Mouse (Mus musculus): ENCODE data around the gene Eml2. TPM values are rescaled to one million over a fixed set of nuclear protein-coding genes. Genes with fewer than 3 reads are reported as not detected.

Eml2 gene
- total and polyA plus RNA-seq, 2 experiments from 2014 or later: 13.4 to 89.0 TPM

DNA sequence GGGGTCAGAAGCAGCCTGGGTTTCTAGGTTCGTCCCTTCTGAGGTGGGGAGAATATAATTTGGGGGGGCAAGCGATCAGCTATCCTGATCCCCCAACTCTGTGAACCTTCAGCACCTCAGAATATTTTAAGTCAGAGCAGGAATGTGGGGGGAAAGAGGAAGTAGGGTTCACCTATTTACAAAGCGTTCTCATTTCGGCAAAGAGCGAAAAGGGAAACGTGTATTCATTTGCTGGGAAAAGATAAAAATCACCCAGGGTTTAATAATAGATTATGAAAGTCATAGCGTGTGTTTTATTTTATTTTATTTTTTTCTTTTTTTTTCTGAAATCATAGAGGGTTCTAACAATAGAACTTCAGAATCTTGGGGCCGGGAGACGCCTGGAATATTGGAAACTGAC, 38.7 kb downstream of the Eml2 start:
- no peaks in the 10 kb centered on the region for H3K36me3 ChIP-seq (ENCODE audit: insufficient read depth, low read length)
- 0 out of 2 replicates have a peak overlapping the region, but pooled peaks have one; percentile 8 for H3K9ac ChIP-seq (replicated peaks; ENCODE audit: low read length, poor library complexity, severe bottlenecking)
- DNase-seq (ENCODE audit: low spot score) (no peak), ATAC-seq (ENCODE audit: low FRiP score) (no peak)
- no peak overlapping the region for H3K27ac ChIP-seq (ENCODE audit: low read depth, low read length)
- no peak overlapping the region for H3K4me2 ChIP-seq (ENCODE audit: low read depth, low read length, poor library complexity, severe bottlenecking)
- no peaks in the 10 kb centered on the region for H3K9me3 ChIP-seq (ENCODE audit: low read length)
- H3K4me1 ChIP-seq (ENCODE audit: insufficient read depth, low read length): no peaks in the 10 kb centered on the region
- no peak for TF ChIP-seq CTCF (IDR thresholded peaks at IDR 0.05)
- H3K27me3 ChIP-seq (ENCODE audit: insufficient read depth, low read length): no peaks in the 10 kb centered on the region
- H3K4me3 ChIP-seq (ENCODE audit: low read depth, low read length): no peak overlapping the region
- 67% methylated on average over 9 of the region's 9 CpGs for WGBS

DNA sequence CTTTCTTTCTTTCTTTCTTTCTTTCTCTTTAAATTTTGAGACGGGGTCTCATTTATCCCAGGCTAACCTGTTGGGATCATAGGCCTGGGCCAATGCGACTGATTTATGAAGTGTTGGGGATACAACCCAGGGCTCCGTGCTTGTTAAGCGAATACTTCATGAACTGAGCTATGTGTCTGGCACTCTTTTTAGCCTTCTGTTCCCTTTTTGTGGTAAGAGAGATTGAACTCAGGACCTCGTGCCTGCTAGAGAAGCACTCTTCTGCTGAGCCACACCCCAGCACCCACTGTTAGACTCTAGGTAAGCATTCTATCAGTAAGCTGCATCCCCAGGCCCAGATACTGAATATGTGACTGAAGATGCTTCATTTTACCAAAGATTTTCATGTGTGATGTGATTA, 41.3 kb downstream of the Eml2 start:
- WGBS: 70% methylated on average over 5 of the region's 5 CpGs
- Histone ChIP-seq H3K4me2 (ENCODE audit: low read depth, low read length, poor library complexity, severe bottlenecking) (no peak overlapping the region), H3K4me3 (ENCODE audit: low read depth, low read length) (no peak overlapping the region), H3K9me3 (ENCODE audit: low read length) (no peaks in the 10 kb centered on the region), H3K27ac (ENCODE audit: low read depth, low read length) (no peak overlapping the region), H3K27me3 (ENCODE audit: insufficient read depth, low read length) (no peaks in the 10 kb centered on the region), H3K9ac (replicated peaks; ENCODE audit: low read length, poor library complexity, severe bottlenecking) (no peak overlapping the region), H3K36me3 (ENCODE audit: insufficient read depth, low read length) (no peaks in the 10 kb centered on the region), H3K4me1 (ENCODE audit: insufficient read depth, low read length) (no peaks in the 10 kb centered on the region)
- TF ChIP-seq CTCF (IDR thresholded peaks at IDR 0.05): no peak
- DNase-seq (ENCODE audit: low spot score) (no peak), ATAC-seq (ENCODE audit: low FRiP score) (no peak)

DNA sequence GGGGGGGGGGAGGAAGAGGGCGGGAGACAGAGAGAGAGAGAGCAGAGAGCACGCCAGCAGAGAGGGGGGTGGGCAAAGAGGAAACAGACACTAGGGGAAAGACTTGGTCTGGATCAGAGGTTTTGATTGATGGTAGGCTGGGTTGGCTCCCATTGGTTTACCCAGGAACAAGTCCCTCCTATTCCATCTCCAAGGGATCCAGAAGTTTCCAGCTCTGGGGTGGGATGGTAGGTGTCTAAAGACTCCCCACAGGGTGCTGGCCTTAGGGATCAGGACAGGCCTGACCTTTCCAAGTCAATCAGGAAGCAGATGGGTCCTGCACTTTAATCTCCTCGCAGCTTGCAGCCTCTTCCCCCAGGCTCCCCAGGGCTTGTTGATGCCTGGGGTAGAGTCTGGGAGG, 41.7 kb downstream of the Eml2 start:
- H3K27ac ChIP-seq (ENCODE audit: low read depth, low read length): no peak overlapping the region
- no peak overlapping the region for H3K4me2 ChIP-seq (ENCODE audit: low read depth, low read length, poor library complexity, severe bottlenecking)
- no peaks in the 10 kb centered on the region for H3K27me3 ChIP-seq (ENCODE audit: insufficient read depth, low read length)
- TF ChIP-seq CTCF (IDR thresholded peaks at IDR 0.05): no peak
- H3K4me3 ChIP-seq (ENCODE audit: low read depth, low read length): no peak overlapping the region
- no peak for ATAC-seq (ENCODE audit: low FRiP score)
- WGBS: 6% methylated on average over 1 of the region's 3 CpGs
- DNase-seq (ENCODE audit: low spot score): no peak
- H3K9me3 ChIP-seq (ENCODE audit: low read length): no peaks in the 10 kb centered on the region
- H3K9ac ChIP-seq (replicated peaks; ENCODE audit: low read length, poor library complexity, severe bottlenecking): no peak overlapping the region
- no peaks in the 10 kb centered on the region for H3K36me3 ChIP-seq (ENCODE audit: insufficient read depth, low read length)
- no peaks in the 10 kb centered on the region for H3K4me1 ChIP-seq (ENCODE audit: insufficient read depth, low read length)

DNA sequence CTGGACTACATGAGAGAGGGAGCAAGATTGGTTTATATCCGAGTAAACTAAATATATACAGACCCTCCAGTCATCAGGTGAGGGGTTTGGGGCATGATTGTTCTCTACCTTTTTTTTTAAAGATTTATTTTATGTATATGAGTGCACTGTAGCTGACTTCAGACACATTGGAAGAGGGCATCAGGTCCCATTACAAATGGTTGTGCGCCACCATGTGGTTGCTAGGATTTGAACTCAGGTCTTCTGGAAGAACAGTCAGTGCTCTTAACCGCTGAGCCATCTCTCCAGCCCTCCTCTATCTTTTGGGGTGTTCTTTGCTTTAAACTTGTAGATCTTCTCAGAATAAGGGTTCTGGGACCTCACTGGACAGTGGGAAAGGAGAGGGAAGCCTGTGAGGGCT, 43.8 kb downstream of the Eml2 start:
- Histone ChIP-seq H3K4me1 (ENCODE audit: insufficient read depth, low read length) (no peaks in the 10 kb centered on the region), H3K27me3 (ENCODE audit: insufficient read depth, low read length) (no peaks in the 10 kb centered on the region), H3K27ac (ENCODE audit: low read depth, low read length) (no peak overlapping the region), H3K9ac (replicated peaks; ENCODE audit: low read length, poor library complexity, severe bottlenecking) (no peak overlapping the region), H3K4me3 (ENCODE audit: low read depth, low read length) (no peak overlapping the region), H3K4me2 (ENCODE audit: low read depth, low read length, poor library complexity, severe bottlenecking) (no peak overlapping the region), H3K9me3 (ENCODE audit: low read length) (no peaks in the 10 kb centered on the region), H3K36me3 (ENCODE audit: insufficient read depth, low read length) (no peaks in the 10 kb centered on the region)
- no peak for TF ChIP-seq CTCF (IDR thresholded peaks at IDR 0.05)
- 71% methylated on average over 3 of the region's 3 CpGs for WGBS
- no peak for DNase-seq (ENCODE audit: low spot score)
- no peak for ATAC-seq (ENCODE audit: low FRiP score)

DNA sequence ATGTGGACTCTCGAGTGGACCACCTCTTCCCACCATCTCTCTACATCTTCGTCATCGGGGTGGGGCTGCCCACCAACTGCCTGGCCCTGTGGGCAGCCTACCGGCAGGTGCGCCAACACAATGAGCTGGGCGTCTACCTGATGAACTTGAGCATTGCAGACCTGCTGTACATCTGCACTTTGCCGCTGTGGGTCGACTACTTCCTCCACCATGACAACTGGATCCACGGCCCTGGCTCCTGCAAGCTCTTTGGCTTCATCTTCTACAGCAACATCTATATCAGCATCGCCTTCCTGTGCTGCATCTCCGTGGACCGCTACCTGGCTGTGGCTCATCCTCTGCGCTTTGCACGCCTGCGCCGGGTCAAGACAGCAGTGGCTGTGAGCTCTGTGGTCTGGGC, 46.0 kb downstream of the Eml2 start:
- peaks cover 5% of the 10 kb centered on the region; the same call in 1 of the 2 replicates for H3K4me1 ChIP-seq (ENCODE audit: insufficient read depth, low read length)
- WGBS: 96% methylated on average over 16 of the region's 16 CpGs
- no peak for DNase-seq (ENCODE audit: low spot score)
- no peak for ATAC-seq (ENCODE audit: low FRiP score)
- no peak overlapping the region for H3K9ac ChIP-seq (replicated peaks; ENCODE audit: low read length, poor library complexity, severe bottlenecking)
- no peaks in the 10 kb centered on the region for H3K36me3 ChIP-seq (ENCODE audit: insufficient read depth, low read length)
- H3K27me3 ChIP-seq (ENCODE audit: insufficient read depth, low read length): no peaks in the 10 kb centered on the region
- H3K9me3 ChIP-seq (ENCODE audit: low read length): no peaks in the 10 kb centered on the region
- no peak for TF ChIP-seq CTCF (IDR thresholded peaks at IDR 0.05)
- no peak overlapping the region for H3K4me3 ChIP-seq (ENCODE audit: low read depth, low read length)
- H3K27ac ChIP-seq (ENCODE audit: low read depth, low read length): no peak overlapping the region
- no peak overlapping the region for H3K4me2 ChIP-seq (ENCODE audit: low read depth, low read length, poor library complexity, severe bottlenecking)

DNA sequence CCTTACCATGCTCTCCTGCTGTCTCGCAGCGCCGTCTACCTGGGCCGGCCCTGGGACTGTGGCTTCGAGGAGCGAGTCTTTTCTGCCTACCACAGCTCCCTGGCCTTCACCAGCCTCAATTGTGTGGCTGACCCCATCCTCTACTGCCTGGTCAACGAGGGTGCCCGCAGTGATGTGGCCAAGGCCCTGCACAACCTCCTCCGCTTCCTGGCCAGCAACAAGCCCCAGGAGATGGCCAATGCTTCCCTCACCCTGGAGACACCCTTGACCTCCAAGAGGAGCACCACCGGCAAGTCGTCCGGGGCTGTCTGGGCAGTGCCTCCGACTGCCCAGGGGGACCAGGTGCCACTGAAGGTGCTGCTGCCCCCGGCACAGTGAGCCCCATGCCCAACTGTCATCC, 46.7 kb downstream of the Eml2 start:
- H3K27me3 ChIP-seq (ENCODE audit: insufficient read depth, low read length): no peaks in the 10 kb centered on the region
- TF ChIP-seq CTCF (IDR thresholded peaks at IDR 0.05): no peak
- H3K36me3 ChIP-seq (ENCODE audit: insufficient read depth, low read length): no peaks in the 10 kb centered on the region
- DNase-seq (ENCODE audit: low spot score) (no peak), ATAC-seq (ENCODE audit: low FRiP score) (no peak)
- H3K9ac ChIP-seq (replicated peaks; ENCODE audit: low read length, poor library complexity, severe bottlenecking): no peak overlapping the region
- H3K9me3 ChIP-seq (ENCODE audit: low read length): no peaks in the 10 kb centered on the region
- 92% methylated on average over 14 of the region's 14 CpGs for WGBS
- peaks cover 5% of the 10 kb centered on the region; the same call in 1 of the 2 replicates for H3K4me1 ChIP-seq (ENCODE audit: insufficient read depth, low read length)
- H3K4me3 ChIP-seq (ENCODE audit: low read depth, low read length): no peak overlapping the region
- H3K4me2 ChIP-seq (ENCODE audit: low read depth, low read length, poor library complexity, severe bottlenecking): no peak overlapping the region
- no peak overlapping the region for H3K27ac ChIP-seq (ENCODE audit: low read depth, low read length)
